Mouse (Mus musculus): ENCODE data around the gene Sp8.

The Sp8 gene

DNA sequence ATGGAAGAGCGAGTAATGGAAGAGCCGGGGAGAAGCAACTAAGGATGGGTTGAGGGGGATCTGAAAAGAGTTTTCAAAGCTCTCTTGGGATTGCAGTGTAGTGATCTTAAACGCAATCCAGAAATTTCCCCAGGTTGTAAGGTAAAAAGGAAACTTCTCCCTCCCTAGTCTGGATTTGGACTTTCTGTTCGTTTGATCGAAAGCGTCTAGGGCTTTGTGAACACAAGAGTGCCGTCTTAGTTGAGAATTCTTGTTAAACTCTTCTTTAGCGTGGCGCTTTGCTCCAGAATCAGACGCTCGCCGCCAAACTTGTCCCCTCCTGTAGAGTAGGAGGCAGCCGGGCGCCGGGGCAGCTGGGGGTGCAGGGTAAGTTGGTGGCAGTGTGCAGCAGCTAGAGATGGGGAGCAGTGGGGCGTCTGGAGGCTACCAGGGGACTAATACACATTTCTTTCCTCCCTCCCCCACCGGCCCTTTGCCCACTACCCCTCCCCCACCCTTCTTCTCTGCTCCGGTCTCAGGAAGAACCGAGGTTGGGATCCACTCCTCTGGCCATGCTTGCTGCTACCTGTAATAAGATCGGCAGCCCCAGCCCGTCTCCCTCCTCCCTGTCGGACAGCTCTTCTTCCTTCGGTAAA is 1.8 kb downstream of the Sp8 start:
- in situ Hi-C loops (cut with MboI, MseI) = loop anchor here in 1 of 2 experiments (25.0 kb wide), 1 partner anchor 1036 kb away; the partner anchor contains the start of gene Cdca7l

DNA sequence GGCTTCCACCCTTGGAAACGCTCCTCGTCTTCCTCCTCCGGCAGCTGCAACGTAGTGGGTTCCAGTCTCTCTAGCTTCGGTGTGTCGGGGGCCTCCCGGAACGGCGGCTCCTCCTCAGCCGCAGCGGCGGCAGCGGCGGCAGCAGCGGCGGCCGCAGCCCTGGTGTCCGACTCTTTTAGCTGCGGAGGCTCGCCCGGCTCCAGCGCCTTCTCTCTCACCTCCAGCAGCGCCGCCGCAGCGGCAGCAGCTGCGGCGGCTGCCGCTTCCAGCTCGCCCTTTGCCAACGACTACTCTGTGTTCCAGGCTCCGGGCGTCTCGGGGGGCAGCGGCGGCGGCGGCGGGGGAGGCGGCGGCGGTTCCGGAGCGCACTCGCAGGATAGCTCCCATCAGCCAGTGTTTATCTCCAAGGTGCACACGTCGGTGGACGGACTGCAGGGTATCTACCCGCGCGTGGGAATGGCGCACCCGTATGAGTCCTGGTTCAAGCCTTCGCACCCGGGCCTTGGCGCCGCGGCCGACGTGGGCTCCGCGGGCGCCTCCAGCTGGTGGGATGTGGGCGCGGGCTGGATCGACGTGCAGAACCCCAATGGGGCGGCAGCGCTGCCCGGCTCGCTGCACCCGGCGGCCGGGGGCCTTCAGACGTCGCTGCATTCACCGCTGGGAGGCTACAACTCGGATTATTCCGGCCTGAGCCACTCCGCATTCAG is 2.5 kb downstream of the Sp8 start:
- in situ Hi-C loops (cut with MboI, MseI) = loop anchor here in 1 of 2 experiments (25.0 kb wide), 1 partner anchor 1036 kb away; the partner anchor contains the start of gene Cdca7l

DNA sequence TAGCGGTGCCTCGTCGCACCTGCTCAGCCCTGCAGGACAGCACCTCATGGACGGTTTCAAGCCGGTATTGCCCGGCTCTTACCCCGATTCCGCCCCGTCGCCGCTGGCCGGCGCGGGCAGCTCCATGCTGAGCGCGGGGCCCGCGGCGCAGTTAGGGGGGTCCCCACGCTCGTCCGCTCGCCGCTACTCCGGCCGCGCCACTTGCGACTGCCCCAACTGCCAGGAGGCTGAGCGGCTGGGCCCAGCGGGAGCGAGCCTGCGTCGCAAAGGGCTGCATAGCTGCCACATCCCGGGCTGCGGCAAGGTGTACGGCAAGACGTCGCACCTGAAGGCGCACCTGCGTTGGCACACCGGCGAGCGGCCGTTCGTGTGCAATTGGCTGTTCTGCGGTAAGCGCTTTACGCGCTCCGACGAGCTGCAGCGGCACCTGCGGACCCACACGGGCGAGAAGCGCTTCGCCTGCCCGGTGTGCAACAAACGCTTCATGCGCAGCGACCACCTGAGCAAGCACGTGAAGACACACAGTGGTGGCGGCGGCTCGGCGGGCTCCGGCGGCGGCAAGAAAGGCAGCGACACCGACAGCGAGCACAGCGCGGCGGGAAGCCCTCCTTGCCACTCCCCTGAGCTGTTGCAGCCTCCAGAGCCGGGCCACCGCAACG is 3.2 kb downstream of the Sp8 start:
- in situ Hi-C loops (cut with MboI, MseI) = loop anchor here in 1 of 2 experiments (25.0 kb wide), 1 partner anchor 1037 kb away; the partner anchor contains the start of gene Cdca7l

DNA sequence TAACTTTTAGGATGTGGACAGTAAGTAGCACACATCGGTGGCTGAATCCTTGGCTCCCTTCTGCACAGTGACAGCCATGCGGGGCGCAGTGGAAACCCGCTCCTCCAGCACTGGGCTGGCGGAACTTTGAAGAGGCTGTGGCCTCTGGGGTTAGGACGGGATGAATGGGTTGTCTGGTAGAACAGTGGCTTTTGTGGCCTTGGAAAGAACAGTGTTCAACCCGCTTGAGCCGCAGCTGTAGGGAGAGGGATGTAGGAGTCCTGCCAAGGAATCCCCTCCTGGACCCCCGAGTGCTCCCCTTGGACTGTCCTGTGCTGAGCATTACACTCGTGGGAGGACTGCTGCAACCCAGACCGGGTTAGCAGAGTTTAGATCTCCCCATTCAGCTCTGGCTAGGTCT is 3.9 kb downstream of the Sp8 start:
- in situ Hi-C loops (cut with MboI, MseI) = loop anchor here (5.0 to 25.0 kb wide), 3 partner anchors 393 to 1038 kb away; partner anchors contain the start of gene Cdca7l (in 1 of the 2)

DNA sequence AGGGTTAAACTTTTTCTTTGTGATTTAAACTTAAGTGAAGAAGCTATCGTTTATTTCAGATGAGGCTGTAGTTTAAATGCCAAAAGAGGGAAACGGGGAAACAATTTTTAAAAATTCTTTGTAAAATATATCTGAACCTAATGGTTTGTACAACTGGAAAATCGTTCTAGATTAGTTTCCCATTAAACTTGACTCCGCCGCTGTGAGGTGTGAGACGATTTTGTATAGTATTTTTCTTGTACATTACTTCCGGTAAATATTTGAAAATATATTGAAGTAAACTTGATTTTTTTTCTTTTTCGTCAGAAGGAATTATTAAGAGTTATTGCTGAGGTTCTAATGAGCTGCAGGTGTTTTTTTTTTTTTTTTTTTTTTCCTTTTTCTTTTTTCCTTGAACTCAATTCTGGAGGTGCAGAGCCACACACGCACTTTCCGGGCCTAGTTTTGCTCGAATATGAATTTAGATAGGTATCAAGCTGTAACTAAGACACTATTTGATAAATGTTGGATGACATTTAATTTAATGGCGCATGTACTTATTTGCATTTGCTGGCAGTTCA is 4.8 kb downstream of the Sp8 start:
- in situ Hi-C loops (cut with MboI, MseI) = loop anchor here (5.0 to 10.0 kb wide), 2 partner anchors 394 to 856 kb away; no protein-coding TSS in a partner anchor

DNA sequence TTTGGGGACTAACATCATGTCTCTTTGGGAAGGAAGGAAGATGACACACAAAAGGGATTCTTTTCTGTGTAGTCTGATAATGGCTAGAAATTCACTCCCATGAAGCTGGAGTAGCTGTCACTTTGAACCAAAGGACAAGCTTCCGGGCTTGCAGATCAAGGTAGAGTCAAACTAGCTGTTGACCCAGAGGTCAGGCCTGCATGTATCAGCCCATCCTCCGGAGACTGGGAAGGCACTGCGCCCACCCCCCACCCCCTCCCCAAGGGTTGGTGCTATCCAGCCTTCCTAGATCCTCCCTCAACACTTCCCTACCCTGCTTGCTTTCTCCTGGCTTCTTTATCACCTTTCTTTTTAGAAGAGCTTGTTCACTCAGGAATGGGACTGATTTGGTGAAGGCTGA is 7.2 kb downstream of the Sp8 start:
- in situ Hi-C loops (cut with MboI, MseI) = loop anchor here (5.0 to 10.0 kb wide), 2 partner anchors 396 to 859 kb away; no protein-coding TSS in a partner anchor

DNA sequence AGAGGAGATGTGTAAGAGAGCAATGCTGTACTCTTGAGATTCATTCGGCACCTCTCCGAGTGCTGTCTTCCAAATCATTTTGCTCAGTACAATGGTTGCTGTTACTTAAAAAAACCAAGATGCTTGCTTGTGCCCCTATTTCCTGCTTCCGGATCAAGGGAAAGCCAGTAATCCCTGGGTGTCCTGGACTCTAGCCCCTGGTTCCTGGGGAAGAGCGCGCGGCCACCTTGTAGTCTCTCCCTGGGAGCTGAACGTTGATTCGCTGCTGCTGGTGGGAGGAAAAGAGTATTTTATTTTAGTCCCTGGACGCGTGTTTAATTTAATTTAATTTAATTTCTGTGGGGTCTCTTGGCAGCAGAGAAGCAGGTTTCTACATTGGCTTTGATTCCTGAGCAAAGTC is 8.3 kb downstream of the Sp8 start:
- in situ Hi-C loops (cut with MboI, MseI) = loop anchor here (5.0 to 10.0 kb wide), 2 partner anchors 397 to 860 kb away; no protein-coding TSS in a partner anchor

DNA sequence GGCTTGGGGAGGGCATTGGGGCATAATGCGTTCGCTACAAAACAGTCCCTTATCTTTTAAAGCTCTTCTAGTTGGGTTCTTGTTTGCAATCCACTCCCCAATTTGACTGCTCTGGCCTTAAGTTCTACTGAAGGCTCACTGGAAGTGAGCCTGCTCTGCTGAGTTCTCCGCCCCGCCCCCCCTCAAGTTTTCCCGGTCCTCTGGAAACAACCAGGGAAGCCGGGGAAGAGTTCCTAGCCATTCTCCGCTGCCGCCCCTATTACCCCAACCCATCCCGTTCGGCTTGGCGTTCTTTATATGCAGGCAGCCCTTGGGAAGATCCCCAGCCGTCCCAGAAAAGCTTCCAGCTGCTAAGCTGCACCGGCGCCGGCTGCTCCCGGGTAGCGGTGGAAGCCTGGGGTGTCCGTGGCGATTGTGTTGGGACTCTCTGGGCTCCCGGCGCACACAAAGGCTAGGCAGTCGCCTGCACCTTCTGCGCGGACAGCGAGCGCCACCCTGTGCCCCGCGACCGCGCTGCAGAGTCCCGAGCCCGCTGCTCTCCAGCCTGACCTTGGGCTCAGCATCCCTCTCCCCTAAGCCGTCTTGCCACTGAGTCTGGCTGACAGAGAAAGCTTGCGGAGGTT is 8.8 kb downstream of the Sp8 start:
- in situ Hi-C loops (cut with MboI, MseI) = loop anchor here (5.0 to 10.0 kb wide), 2 partner anchors 398 to 860 kb away; no protein-coding TSS in a partner anchor

DNA sequence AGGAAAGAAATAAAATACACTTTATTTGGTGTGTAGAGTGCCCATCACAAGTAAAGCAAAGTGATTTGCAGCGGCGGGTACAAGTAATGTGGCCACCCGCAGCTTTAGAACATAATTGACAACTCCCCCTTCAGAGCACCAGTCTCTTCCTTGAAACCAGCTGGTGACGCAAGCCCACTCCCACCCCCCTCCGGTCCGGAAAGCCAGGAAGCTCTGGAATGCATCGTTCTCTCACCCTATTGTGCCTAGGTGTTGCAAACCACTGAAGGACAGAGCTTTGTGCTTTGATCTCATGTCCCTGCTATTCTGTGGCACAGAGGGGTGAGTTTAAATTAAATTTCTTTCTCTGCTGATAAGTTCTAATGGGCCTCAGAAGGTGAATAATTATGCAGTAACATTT is 10.0 kb downstream of the Sp8 start:
- in situ Hi-C loops (cut with MboI, MseI) = loop anchor here (10.0 kb wide), 1 partner anchor 861 kb away; no protein-coding TSS in a partner anchor

DNA sequence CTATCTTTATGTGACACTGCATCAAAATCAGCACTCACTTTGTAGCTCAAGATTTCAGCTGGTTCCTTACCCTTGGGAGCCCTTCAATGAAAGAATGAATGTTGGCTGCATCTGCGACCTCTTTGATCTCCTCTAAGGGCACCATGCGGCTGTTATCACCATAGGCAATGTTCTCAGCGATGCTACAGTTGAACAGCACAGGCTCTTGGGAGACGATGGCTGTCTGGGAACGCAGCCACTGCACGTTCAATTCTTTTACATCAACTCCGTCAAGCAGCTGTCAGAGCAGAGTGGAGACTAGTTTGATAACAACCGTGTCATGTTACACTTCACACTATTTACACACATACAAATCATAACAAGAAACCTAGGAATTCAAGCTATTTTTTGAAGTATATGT is 26.5 kb downstream of the Sp8 start:
- in situ Hi-C loops (cut with MboI, MseI) = loop anchor here in 1 of 2 experiments (10.0 kb wide), 1 partner anchor 548 kb away; no protein-coding TSS in a partner anchor

DNA sequence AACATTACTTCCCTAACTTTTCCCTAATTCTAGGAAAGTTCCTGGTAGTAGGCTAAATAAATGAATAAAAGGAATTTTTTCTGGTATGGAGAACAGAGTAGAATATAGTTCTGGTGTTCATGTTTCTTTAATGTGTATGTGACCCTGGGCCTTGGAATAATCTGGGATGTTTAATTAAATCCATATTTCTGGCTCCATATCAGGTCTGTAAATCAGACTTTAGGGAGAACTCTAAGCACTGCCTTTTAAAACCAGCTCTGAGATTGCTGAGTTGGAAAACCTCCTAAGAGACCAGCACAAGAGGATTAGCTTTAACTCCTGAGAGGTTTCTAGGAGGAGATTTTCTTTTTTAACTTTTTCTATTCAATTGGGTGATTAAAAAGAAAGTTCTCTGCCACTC is 36.7 kb downstream of the Sp8 start:
- in situ Hi-C loops (cut with MboI, MseI) = no loop called here

DNA sequence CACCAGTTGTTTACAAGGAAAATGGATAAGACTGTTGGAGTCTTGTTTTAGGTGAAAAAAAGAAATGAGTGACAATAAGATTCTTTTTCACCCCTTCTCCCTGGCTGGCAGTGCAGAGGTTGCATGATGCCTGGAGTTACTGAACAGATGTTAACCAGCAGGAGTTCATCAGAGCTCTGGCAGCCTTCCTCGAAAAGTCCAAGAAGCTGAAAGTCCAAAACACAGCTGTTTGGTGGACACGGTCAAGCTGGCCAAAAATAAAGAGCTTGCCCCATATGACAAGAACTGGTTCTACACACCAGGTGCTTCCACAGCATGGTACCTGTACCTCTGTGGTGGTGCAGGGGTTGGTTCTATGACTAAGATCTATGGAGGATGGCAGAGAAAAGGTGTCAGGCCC is 41.8 kb downstream of the Sp8 start:
- in situ Hi-C loops (cut with MboI, MseI) = no loop called here
